Mouse (Mus musculus): ENCODE measurements around the gene Zfp169. TPM values are rescaled to one million over a fixed set of nuclear protein-coding genes. Genes with fewer than 3 reads are reported as not detected.

Gene Zfp169
- polyA plus RNA-seq, 1 experiment from 2014 or later, result 4.9 TPM

MicroRNA genes within 50 kb of the gene (microRNA counts, 519-probe panel; counts per million panel counts)
- microRNA mmu-let-7a, result 3,732 counts per million, percentile 74 among the panel's probes with 10 or more counts
- microRNA mmu-let-7d, result 5,121 counts per million, percentile 87 among the panel's probes with 10 or more counts
- microRNA mmu-let-7f, result 3,685 counts per million, percentile 73 among the panel's probes with 10 or more counts

Small RNAs within 50 kb of the gene (microRNA-seq; reads per million reads assigned to microRNA genes)
- gene Gm24111, result not detected
- 12.5 reads per million, percentile 23 among the genes with 10 or more reads in this experiment for gene Mirlet7a-1
- 299 reads per million, percentile 63 among the genes with 10 or more reads in this experiment for gene Mirlet7d
- not detected for gene Mirlet7f-1

Other genes with a start within 250 kb of the Zfp169 start
- gene A830005F24Rik, start 119 bp upstream of the Zfp169 start, polyA plus RNA-seq (2016; fragmentation: Nextera tagmentation; extraction: Ambion mirVana), result 2.7 TPM in 2 replicates
- 7.7 and 10.5 TPM in 2 replicates for gene Ptpdc1, start 112.2 kb upstream of the Zfp169 start, polyA plus RNA-seq (2016; fragmentation: Nextera tagmentation; extraction: Ambion mirVana)
- gene Barx1, start 149.5 kb upstream of the Zfp169 start, polyA plus RNA-seq (2016; fragmentation: Nextera tagmentation; extraction: Ambion mirVana), result 43.5 and 57.9 TPM in 2 replicates